Mouse (Mus musculus) yolk sac, embryonic 10.5 days (tissue): ENCODE data around the gene Vmn2r97.
"Not testable (repeated sequence)": the region's sequence is repeated elsewhere in the genome, so short reads cannot be mapped to it uniquely, and the experiment has no call there.

Experiments
- DNase-seq: peaks from one replicate; pipeline ENCODE4 v3.0.0-alpha.2; 2017; ENCODE audit warnings: low spot score

Vmn2r97 gene

DNA sequence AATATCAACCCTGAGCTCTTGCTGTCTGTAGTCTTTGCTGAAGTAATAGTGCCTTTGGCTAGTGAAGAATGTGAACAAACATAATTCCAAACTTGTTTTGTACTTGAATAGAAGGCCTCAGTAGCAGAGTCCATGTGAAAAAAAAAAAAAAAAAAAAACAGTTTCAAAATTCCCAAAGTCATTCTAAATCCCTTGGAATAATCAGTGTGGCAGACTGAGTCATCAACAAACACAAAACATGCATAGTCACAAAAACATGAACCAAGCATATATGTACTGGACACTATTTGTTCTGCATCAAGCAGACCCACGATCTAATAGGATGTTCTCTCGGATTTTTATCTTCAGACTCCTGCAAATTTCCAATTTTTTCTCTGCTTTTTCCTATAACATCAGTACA lies at the start of gene Vmn2r97:
TSS of gene Vmn2r97 (plus strand) at position 301 of the 400 bp plus-strand sequence.
- DNase-seq: not testable (repeated sequence)

DNA sequence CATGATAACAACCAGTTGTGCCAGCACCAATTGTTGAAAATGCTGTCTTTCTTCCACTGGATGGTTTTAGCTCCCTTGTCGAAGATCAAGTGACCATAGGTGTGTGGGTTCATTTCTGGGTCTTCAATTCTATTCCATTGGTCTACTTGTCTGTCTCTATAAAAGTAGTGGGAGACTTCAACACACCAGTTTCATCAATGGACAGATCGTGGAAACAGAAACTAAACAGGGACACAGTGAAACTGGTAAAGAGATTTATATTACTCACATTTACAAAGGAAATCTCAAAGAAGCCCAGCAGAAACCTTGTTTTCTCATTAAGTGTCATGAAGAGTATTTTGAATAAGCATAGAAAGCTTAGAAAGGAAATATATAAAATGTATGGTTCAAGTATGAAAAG lies 31.7 kb upstream of the Vmn2r97 start:
- DNase-seq: not testable (repeated sequence)

DNA sequence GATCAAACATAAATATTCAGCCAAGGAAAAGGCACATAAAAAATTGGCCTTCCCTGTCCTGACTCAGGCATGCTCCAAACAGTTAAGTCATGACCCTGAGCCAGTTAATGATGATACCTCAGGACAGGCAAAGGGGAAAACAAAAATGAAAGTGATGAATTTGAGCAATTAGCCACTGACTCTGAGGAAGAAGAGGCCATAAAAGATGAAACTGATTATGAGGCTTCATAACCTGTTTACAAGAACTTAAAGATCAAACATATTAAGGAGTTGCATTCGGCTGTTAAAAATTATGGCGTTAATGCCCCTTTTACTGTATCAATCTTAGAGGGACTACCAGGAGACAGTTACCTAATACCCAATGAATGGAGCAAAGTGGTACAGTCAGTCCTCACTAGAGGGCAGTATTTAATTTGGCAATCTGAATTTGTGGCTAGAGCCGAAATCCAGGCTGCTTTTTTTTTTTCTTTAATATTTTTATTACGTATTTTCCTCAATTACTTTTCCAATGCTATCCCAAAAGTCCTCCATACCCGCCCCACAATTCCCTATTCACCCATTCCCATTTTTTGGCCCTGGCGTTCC lies 24.3 kb upstream of the Vmn2r97 start:
- DNase-seq: no peak

DNA sequence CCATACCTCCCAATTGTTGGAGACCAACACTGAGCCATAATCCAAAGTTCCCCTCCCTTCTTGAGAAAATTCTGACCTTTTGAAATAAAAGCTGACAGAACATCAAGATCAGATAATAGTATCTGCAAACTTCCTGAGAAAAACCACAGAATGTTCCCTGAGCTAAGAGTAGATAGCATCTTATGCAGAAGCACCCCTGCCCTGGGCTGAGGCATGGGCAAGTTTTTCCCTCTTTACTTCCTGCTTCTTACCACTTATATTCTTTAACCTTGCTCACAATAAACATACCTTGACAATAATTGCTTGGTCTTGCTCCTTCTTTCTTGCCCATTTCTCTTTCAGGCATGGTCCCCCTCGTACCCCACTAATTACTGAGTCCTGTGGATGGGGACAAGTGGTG lies 43.7 kb downstream of the Vmn2r97 start:
- DNase-seq: not testable (repeated sequence)

DNA sequence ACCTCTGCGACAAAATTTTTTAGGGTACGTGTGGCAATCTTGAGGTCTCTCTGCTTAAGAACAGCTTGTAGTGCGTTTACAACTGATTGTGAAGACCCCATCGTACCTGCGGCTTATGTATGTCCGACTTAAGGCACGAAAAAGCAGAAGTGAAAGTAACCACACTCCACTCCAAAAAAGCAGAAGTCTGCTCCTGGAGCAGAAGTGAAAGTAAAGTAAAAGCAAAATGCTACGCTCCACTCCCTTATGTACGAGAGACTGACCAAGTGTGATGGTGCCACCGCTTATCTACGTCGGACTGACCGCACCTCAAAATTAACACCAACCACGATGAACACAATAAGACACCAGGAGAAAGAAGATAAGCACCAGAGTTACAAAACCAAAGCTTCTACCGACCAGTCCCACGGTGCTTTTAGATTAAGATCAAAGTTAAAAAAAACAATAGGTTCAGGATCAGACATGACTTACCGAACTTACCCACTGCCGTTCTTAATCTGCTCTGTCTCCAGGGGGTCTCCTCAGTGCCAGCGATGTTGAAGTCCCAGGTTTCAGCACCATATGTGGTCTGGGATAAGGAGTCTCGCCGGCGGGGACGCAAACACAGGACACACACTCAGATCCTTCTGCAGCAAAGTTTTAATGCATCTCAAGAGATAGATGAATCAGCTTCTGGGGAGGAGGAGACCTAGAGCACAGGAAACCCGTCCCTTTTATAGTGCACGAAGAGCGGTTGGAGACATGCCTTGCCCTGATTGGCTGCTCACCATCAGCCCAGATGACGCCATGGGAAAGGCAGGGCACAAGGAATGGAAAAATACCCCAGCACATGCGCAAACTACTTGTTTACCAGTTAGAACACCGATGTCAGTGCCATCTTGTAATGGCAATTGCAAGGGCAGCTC lies 54.5 kb downstream of the Vmn2r97 start:
- no peak for DNase-seq
